Mouse (Mus musculus) layer of hippocampus, postnatal 10 days (tissue): ENCODE results near the gene Cdip1. TPM values are rescaled to one million over a fixed set of nuclear protein-coding genes. Genes with fewer than 3 reads are reported as not detected.
"Not testable (repeated sequence)": the region's sequence is repeated elsewhere in the genome, so short reads cannot be mapped to it uniquely, and the experiment has no call there.

Source experiments
- DNase-seq, 2 experiments: peaks; one replicate each; pipeline ENCODE4 v3.0.0; 2021; ENCODE audit warnings: low spot score in 2 of 2
- long read RNA-seq: library from polyadenylated mRNA; stranded (forward); transcript quantifications from one replicate; pipeline ENCODE4 v2.0.0, GENCODE M21; 2023
- total RNA-seq, 2 experiments: library from RNA; stranded (reverse); gene quantifications; 2 replicates each; pipeline ENCODE4 v1.2.3; 2021

The Cdip1 gene
- total RNA-seq = 100 to 1,000 TPM; 137 to 139 TPM
- long read RNA-seq, full-length matches to known transcripts = 142 of 201 reads
- long read RNA-seq, partial matches to known transcripts = 13 of 201 reads
- long read RNA-seq, other reads (novel, unspliced or antisense) = 46 of 201 reads

DNA sequence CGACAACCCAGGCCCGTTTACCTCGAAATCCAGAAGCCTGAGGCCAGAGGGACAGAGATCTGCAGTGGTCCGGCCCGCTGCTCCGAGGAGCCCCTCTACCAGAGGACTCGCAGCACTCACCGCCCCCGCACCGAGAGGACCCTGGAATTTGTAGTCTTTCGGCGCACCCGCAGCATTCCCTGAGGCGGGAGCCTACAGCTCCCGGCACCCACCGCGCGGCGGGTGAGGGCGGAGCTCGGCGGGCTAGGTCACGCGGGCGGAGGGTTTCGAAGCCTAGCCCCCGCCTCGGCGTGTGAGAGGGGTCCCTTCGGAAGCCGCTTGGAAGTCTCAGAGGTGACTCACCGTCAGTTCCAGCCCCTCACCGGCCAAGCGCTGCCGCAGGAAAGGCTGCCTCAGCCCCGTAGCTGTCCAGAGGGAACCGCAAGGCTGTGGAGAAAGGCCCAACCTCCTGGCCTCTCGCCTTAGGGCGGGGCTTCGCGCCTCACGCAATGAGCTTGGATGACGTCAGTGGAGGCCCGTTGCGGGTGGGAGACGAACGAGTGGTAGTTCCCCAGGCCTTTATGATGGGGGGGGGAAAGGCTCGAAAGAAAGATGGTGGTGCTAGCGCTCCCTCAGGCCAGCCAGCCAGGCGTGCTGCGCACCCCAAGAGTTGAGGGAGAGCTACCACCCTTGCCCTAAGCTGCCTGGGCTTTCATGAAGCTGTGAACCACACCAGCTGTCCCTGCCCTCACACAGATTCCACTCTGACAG lies at the start of gene Cdip1:
Gene Cdip1 (minus strand): TSS at position 483 of the 750 bp plus-strand sequence.
- peak; percentile 95 to 97 for DNase-seq

DNA sequence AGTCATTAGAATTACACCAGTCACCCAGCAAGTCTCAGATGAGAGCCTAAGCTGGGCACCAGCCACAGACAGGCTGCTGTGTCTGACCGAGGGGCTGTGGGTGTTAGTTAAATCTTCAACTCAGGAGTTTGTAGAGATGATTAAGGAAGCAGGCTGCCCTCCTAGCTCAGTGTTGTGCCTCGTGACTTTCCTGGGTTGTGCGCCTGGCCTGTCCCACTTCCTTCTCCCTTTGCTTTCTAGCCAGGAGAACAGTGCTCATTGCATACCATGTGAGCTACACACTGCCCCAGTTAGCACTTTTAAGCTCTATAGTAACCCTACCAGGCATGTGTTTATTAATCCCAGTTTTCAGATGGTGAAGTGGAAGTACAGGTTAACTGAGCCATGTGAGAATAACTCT lies 49.5 kb upstream of the Cdip1 start:
- no peak for DNase-seq

- DNase-seq = no peak
Observed at GRCm38 (mm10) chr16:4837631-4838030, 47.5 kb upstream of the Cdip1 start.

DNA sequence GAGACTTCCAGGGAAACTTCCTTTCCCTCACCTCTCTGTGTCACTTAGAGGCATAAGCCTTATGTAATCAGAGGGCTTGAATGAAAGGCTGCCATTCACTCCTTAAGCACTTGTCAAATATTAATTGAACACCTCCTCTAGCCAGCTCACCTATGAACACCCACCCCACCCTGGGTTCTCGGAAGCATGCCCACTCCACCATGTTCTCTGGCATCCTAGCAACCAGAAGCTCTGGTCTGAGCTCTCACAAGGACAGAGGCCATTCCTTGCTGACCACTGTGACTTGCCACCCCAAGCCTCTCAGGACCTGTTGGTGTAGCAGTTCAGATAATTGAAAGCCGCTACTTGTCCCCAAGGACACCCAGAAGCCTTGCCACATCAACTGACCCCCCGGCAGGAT lies 45.1 kb upstream of the Cdip1 start, which contains the start of gene 4930562C15Rik:
Gene 4930562C15Rik (plus strand): TSS at position 226 of the 400 bp plus-strand sequence.
- no peak for DNase-seq

DNA sequence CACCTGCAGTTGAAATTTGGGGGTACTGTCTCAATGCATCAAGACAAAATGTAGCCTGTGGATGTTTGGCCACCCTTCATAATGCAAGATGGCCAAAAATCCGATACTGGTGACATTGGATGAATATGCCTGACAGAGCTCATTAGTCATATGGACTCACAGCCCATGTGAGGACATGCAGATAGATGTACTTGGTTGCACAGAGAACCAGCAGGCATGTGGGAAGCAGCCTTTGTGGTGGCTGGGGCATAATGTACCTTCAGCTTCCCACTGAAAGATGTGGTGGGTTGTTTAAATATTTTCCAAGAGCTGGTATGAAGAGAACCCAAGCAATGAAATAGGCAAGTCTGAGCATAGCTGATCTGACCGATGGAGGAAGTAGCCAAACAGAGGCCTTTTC lies 43.8 kb upstream of the Cdip1 start:
- DNase-seq = no peak

DNA sequence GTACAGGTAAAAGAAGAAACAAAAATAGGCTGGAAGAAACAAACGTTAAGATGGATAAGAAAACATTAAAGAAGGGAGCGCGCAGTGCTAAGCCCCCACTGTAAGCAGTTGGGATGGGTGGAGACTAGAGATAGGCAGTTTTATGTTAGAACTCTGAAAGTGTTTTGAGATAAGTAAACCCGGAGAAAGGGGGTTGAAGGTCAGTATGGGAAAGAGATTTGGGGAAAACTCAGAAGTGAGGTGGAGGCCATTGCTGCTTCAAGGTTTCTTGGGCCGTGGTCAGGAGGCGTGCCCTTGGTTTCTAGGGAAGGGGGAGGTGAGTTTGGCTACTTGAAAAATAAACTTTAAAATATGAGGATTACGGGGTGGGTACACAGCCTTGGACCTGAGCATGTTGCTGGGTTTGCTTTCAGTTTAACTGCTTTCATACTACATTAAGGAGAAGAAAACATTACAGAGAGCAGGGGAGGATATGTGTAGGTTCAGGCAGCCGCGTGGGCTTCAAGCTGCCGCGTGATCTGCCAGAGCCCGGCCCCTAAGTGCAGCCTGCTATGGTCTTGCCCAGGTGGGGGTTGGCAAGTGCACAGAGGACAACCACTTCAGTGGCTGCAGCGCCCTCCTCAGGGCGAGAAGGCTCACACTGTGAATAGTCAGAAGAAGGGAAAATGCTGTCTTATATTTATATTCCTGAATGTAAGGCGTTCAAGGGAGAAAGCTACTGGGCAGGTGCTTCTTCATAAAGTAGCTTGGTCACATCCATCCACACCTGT lies 41.7 kb upstream of the Cdip1 start:
- peak in 1 of 2 experiments; percentile 19 for DNase-seq

- no peak for DNase-seq
Observed at GRCm38 (mm10) chr16:4829271-4829900, 39.3 kb upstream of the Cdip1 start.

GRCm38 (mm10) chr16:4827639-4828038 lies 37.5 kb upstream of the Cdip1 start:
- no peak for DNase-seq

GRCm38 (mm10) chr16:4824466-4824865 lies 34.4 kb upstream of the Cdip1 start:
- DNase-seq = not testable (repeated sequence)

GRCm38 (mm10) chr16:4818349-4818748 lies 28.3 kb upstream of the Cdip1 start:
- DNase-seq = no peak

GRCm38 (mm10) chr16:4796631-4797030 lies 6.5 kb upstream of the Cdip1 start:
- no peak for DNase-seq

DNA sequence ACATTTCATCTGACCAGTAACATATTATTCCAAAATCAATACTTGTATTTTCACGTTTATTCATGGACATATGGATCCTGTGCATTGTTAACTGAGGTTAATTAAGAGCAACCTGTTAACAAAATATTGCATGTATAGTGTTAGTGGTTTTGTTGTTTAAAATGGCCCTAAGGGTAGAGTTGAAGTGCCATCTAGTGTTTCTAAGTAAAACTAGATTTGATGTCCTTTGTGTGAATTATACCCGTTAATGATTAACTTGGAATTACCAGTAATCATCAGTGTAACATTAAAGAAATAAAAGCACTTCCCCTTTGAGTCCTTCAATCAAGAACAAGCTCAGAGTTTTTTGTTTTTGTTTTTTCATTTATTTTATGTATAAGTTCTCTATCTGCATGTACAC lies 1.2 kb upstream of the Cdip1 start:
- DNase-seq = no peak

- no peak for DNase-seq
Observed at GRCm38 (mm10) chr16:4789311-4789768, 752 bp downstream of the Cdip1 start.

DNA sequence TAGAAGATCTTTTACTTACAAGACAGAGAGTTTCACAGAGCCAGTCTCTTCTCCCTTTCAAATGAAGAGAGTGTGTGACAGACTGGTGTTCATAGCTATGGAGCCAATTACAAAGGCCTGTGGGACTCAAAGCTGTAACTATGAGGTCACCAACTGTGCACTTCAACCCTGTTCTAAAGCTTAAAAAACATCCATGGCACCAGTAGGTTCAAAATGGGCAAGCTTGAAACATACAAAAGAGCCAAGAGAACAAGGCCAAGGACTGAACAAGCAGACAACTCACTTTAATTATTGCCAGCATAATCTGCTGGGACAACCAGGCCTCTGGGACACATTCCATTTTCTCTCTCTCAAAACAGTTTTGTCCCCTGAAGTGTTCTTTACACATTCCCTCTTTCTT lies 1.9 kb downstream of the Cdip1 start:
- no peak for DNase-seq

- DNase-seq = no peak
Observed at GRCm38 (mm10) chr16:4785706-4786105, 4.4 kb downstream of the Cdip1 start.

GRCm38 (mm10) chr16:4782515-4782914 lies 7.6 kb downstream of the Cdip1 start:
- DNase-seq = no peak

DNA sequence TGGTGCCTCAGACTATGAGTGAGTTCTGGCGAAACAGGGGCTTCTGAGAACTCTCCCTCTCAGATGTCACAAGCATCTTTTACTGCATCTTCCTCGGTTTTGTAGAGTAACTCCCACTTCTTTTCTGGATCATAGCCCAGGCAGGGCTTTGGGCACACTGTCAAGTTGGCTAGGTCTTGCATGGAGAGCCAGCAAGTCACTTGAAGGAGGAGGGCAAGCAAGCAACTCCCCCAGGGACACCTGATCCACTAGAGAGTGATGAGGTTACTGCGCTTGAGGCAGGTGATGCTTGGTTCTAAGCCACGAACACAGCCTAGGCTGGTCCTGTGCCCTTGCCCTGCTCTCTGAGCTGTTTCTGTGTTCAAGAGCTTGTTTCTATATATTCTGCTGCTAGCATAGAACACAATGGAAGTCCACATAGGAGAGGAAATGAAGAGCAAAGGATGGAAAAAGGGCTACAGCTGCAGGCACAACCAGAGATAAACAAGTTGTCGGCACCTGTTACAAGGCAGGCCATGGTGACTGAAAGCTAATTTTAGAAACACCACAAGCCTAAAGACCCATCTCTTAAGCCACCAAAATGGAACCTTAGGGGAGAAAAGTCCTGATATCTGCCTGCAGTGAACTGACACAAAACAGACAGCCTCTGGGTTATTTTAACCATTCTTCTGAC lies 8.4 kb downstream of the Cdip1 start:
- DNase-seq = peak; percentile 70 to 72

GRCm38 (mm10) chr16:4778940-4779339 lies 11.2 kb downstream of the Cdip1 start:
- no peak for DNase-seq

GRCm38 (mm10) chr16:4777905-4778609 lies 12.0 kb downstream of the Cdip1 start:
- no peak for DNase-seq

- peak in 1 of 2 experiments; percentile 34 for DNase-seq
Observed at GRCm38 (mm10) chr16:4777171-4777904, 12.8 kb downstream of the Cdip1 start.
